Mouse (Mus musculus) forebrain, embryonic 15.5 days (tissue): ENCODE measurements at regions not wholly inside any gene's neighbourhood (a gene's known extent, or its start where the extent isn't known, plus 50 kb on each side); places are given as distances from the start of the nearest gene placed in this dataset.
"Not testable (repeated sequence)": the region's sequence is repeated elsewhere in the genome, so short reads cannot be mapped to it uniquely, and the experiment has no call there.

ENCODE experiments used
- ATAC-seq: fragments of 200-750 bp; cut with Nextera tagmentation; replicated peaks from 2 replicates; pipeline ENCODE4 v1.8.0; 2017; ENCODE audit warnings: mild to moderate bottlenecking, moderate TSS enrichment, moderate library complexity
- H3K27ac ChIP-seq: fragments of 300-500 bp; sonication (generic); replicated peaks from 2 replicates; pipeline ENCODE4 v1.5.1; 2015; ENCODE audit warnings: mild to moderate bottlenecking, inconsistent platforms
- H3K27me3 ChIP-seq: fragments of 300-500 bp; sonication (generic); 2 replicates; pipeline ENCODE4 v1.6.1; 2015; ENCODE audit warnings: inconsistent platforms
- H3K36me3 ChIP-seq: fragments of 300-500 bp; sonication (generic); 2 replicates; pipeline ENCODE4 v1.6.1; 2015; ENCODE audit warnings: mild to moderate bottlenecking, inconsistent platforms
- H3K4me1 ChIP-seq: fragments of 300-500 bp; sonication (generic); 2 replicates; pipeline ENCODE4 v1.6.1; 2015; ENCODE audit warnings: inconsistent platforms
- H3K4me2 ChIP-seq: fragments of 300-500 bp; sonication (generic); replicated peaks from 2 replicates; pipeline ENCODE4 v1.6.1; 2015; ENCODE audit warnings: mild to moderate bottlenecking, inconsistent platforms
- H3K4me3 ChIP-seq: fragments of 300-500 bp; sonication (generic); 2 replicates; pipeline ENCODE4 v1.5.1; 2015; ENCODE audit warnings: mild to moderate bottlenecking, inconsistent platforms
- H3K9ac ChIP-seq: fragments of 300-500 bp; sonication (generic); replicated peaks from 2 replicates; pipeline ENCODE4 v1.6.1; 2015; ENCODE audit warnings: mild to moderate bottlenecking, inconsistent platforms
- H3K9me3 ChIP-seq: fragments of 300-500 bp; sonication (generic); 2 replicates; pipeline ENCODE4 v1.6.1; 2016; ENCODE audit warnings: inconsistent platforms
- WGBS: fragments of 180-500 bp; shearing (Covaris S2); methylation state at CpG from one replicate; pipeline ENCODE4 v1.1.7; 2015; ENCODE audit warnings: mixed read lengths; 5-methylcytosine and 5-hydroxymethylcytosine counted together

DNA sequence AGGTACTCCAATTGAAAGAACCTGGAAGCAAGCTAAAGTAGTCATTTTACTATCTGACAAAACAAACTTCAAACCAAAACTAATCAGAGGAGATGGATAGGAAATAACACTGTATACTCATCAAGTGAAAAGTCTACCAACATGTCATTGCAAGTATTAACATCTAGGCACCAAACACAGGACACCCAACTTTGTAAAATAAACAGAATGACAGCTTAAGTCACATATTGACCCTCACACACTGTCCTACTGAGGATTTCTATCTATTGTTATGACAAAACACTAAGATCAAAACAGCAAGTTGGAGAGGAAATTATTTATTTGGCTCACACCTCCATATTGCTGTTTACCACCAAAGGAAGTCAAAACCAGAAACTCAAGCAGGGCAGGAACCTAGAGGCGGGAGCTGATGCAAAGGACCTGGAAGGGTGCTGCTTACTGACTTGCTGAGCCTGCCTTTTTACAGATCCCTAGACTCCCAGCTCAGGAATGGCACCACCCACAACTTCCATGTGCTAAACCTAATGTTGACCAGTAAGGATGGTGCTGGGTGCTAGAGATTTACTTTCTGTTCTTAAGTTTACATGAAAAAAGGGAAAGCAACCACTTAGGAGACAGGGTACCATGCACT lies 244.2 kb downstream of the Prr30 start:
- WGBS, result 76% methylated on average over 1 of the region's 1 CpGs
- H3K36me3 ChIP-seq, result no peaks in the 10 kb centered on the region
- H3K4me3 ChIP-seq, result no peak overlapping the region
- no peak for ATAC-seq
- no peak overlapping the region for H3K27ac ChIP-seq
- no peaks in the 10 kb centered on the region for H3K27me3 ChIP-seq
- no peak overlapping the region for H3K9ac ChIP-seq
- no peak overlapping the region for H3K4me2 ChIP-seq
- no peaks in the 10 kb centered on the region for H3K9me3 ChIP-seq
- H3K4me1 ChIP-seq, result no peaks in the 10 kb centered on the region

GRCm38 (mm10) chr14:100950681-100951119 lies 249.4 kb downstream of the Prr30 start:
- WGBS, result 63% methylated on average over 3 of the region's 3 CpGs
- no peak overlapping the region for H3K9ac ChIP-seq

DNA sequence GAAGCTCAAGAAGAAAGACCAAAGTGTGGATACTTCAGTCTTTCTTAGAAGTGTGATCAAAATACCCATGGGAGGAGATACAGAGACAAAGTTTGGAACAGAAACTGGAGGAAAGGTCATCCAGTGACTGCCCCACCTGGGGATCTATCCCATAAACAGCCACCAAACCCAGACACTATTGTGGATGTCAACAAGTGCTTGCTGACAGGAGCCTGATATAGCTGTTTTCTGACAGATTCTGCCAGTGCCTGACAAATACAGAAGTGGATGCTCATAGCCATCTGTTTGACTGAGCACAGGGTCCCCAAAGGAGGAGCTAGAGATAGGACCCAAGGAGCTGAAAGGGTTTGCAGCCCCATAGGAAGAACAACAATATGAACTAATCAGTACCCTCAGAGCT lies 252.5 kb downstream of the Prr30 start:
- ATAC-seq, H3K27ac ChIP-seq, H3K4me2 ChIP-seq, H3K9ac ChIP-seq, H3K4me3 ChIP-seq, H3K9me3 ChIP-seq, H3K4me1 ChIP-seq, H3K36me3 ChIP-seq, H3K27me3 ChIP-seq: not testable (repeated sequence)

More at GRCm38 (mm10) chr14:100950681-100951119, 249.4 kb downstream of the Prr30 start:
- Histone ChIP-seq H3K27me3 (no peaks in the 10 kb centered on the region), H3K36me3 (no peaks in the 10 kb centered on the region), H3K4me1 (no peaks in the 10 kb centered on the region), H3K27ac (no peak overlapping the region), H3K9me3 (no peaks in the 10 kb centered on the region), H3K4me3 (no peak overlapping the region), H3K4me2 (no peak overlapping the region)
- no peak for ATAC-seq

GRCm38 (mm10) chr14:100937358-100937887 lies 262.7 kb downstream of the Prr30 start:
- Histone ChIP-seq H3K9ac (no peak overlapping the region), H3K4me2 (no peak overlapping the region), H3K4me1 (no peaks in the 10 kb centered on the region), H3K27ac (no peak overlapping the region), H3K9me3 (no peaks in the 10 kb centered on the region), H3K4me3 (no peak overlapping the region), H3K36me3 (no peaks in the 10 kb centered on the region), H3K27me3 (no peaks in the 10 kb centered on the region)
- no peak for ATAC-seq
- WGBS, result 82% methylated on average over 2 of the region's 2 CpGs

DNA sequence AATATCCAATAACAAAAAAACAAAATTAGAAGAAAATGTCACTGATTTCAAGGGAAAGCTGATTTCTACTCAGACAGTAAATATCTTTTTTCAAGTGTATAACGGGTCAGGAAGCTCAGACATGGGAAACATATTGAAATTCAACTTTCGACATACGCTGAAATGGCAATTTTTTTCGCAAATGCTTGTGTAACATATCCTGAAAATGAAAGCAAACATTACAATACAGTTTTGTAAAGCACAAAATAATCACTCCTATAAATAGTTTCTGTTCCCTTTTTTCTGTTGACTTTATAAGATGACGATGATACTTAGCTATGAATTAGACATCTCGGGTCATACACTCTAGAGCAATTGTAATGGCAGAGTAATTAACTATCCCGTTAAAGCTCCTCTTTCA lies 265.6 kb downstream of the Prr30 start:
- H3K4me3 ChIP-seq, result no peak overlapping the region
- H3K27ac ChIP-seq, result no peak overlapping the region
- WGBS, result 80% methylated on average over 7 of the region's 7 CpGs
- no peaks in the 10 kb centered on the region for H3K36me3 ChIP-seq
- ATAC-seq, result no peak
- no peak overlapping the region for H3K4me2 ChIP-seq
- H3K9me3 ChIP-seq, result no peaks in the 10 kb centered on the region
- no peak overlapping the region for H3K9ac ChIP-seq
- no peaks in the 10 kb centered on the region for H3K4me1 ChIP-seq
- no peaks in the 10 kb centered on the region for H3K27me3 ChIP-seq

DNA sequence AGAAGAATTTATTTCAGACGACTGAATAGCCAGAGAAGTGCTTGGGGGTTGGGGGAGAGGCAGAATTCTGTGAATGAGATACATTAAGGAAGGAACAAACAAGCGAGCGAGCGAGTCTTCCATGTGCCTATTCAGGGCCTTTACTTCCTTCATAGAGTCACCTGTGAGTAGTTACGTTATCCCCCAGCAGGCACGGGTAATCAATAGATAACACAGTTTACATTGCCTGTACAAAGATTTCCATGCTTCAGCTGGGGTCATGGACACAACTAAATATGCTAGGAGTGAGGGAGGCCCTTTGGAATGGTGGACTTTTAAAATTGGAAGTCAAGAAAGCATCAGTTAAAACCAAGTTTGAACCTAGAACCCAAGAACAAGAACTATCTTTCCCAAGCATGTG lies 275.2 kb downstream of the Prr30 start:
- no peaks in the 10 kb centered on the region for H3K27me3 ChIP-seq
- H3K36me3 ChIP-seq, result no peaks in the 10 kb centered on the region
- H3K4me1 ChIP-seq, result no peaks in the 10 kb centered on the region
- H3K9ac ChIP-seq, result no peak overlapping the region
- no peak for ATAC-seq
- no peak overlapping the region for H3K4me3 ChIP-seq
- H3K9me3 ChIP-seq, result no peaks in the 10 kb centered on the region
- 92% methylated on average over 6 of the region's 6 CpGs for WGBS
- H3K27ac ChIP-seq, result no peak overlapping the region
- H3K4me2 ChIP-seq, result no peak overlapping the region

DNA sequence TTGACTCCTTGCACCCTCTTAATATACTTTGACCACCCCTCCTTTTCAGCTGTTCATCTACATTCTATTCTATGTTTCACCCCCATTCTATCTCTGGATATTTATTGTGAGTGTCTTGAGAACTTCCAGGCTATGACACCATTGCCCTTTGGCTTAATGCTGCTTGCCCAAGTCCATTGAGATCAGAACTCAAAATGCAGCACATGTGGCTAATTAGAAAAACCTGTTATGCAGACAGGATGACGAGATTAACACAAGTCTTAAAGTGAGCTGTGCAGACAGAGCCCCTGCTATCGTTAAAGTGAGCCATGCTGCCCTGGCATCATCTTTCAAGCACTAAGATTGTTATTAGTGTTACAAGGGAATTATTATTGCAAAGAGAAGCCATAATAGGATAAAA lies 299.9 kb downstream of the Prr30 start:
- H3K27me3 ChIP-seq, result no peaks in the 10 kb centered on the region
- 28% methylated on average over 2 of the region's 2 CpGs for WGBS
- H3K4me2 ChIP-seq, result no peak overlapping the region
- ATAC-seq, result no peak
- H3K9me3 ChIP-seq, result no peaks in the 10 kb centered on the region
- no peak overlapping the region for H3K27ac ChIP-seq
- H3K9ac ChIP-seq, result no peak overlapping the region
- no peaks in the 10 kb centered on the region for H3K36me3 ChIP-seq
- H3K4me3 ChIP-seq, result no peak overlapping the region
- H3K4me1 ChIP-seq, result no peaks in the 10 kb centered on the region

- H3K9me3 ChIP-seq, result no peaks in the 10 kb centered on the region
- H3K4me2 ChIP-seq, result no peak overlapping the region
- no peaks in the 10 kb centered on the region for H3K4me1 ChIP-seq
- no peak for ATAC-seq
- H3K27me3 ChIP-seq, result no peaks in the 10 kb centered on the region
- H3K9ac ChIP-seq, result no peak overlapping the region
- H3K4me3 ChIP-seq, result no peak overlapping the region
- H3K36me3 ChIP-seq, result no peaks in the 10 kb centered on the region
- no peak overlapping the region for H3K27ac ChIP-seq
- 77% methylated on average over 3 of the region's 3 CpGs for WGBS
Measured at GRCm38 (mm10) chr14:100899074-100899473, 301.1 kb downstream of the Prr30 start.

DNA sequence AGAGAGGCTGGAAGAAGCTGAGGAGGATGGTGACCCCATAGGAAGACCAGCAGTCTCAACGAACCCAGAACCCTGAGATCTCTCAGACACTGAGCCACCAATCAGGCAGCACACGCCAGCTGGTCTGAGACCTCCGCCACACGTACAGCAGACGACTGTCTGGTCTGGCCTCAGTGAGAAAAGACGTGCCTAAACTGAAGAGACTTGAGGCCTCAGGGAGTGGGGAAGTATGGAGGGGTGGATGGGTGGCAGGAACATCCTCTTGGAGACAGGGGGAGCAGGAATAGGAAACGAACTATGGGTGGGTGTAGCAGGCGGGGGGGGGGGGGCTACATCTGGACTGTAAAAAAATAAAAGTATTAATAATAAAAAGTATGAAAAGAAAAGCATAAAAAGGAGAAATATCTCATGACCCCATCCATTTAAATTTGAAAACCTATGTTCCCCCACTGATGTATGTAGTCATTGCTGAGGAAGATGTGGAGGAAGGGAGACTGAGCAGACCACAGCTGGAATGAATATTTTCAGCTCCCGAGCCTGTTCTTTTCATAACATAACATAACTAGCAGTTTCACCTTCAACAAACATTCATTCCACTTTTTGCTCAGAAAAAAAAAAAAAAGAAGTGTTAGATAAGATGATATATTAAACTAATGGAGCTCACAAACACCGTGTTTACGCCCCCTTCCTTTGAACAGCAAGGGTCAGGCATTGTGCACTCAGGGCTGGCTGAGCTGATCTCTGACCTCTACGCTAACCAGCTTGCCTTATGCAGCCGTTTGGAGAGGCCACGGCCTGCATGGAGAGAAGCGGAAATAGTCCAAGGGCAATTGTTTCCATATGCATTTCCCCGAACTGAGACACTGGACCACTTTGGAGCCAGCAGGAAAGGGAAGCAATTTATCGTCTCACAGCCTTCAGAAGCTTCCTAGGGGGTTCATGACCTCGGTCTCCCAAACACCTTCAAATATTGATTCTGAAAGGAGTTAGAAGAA lies 310.7 kb downstream of the Prr30 start:
- H3K27me3 ChIP-seq, result no peaks in the 10 kb centered on the region
- H3K9me3 ChIP-seq, result no peaks in the 10 kb centered on the region
- H3K4me3 ChIP-seq, result no peak overlapping the region
- no peaks in the 10 kb centered on the region for H3K36me3 ChIP-seq
- no peak overlapping the region for H3K4me2 ChIP-seq
- H3K27ac ChIP-seq, result no peak overlapping the region
- no peak for ATAC-seq
- 66% methylated on average over 18 of the region's 18 CpGs for WGBS
- no peak overlapping the region for H3K9ac ChIP-seq
- H3K4me1 ChIP-seq, result no peaks in the 10 kb centered on the region

- no peaks in the 10 kb centered on the region for H3K36me3 ChIP-seq
- no peaks in the 10 kb centered on the region for H3K4me1 ChIP-seq
- WGBS, result 67% methylated on average over 1 of the region's 1 CpGs
- no peak for ATAC-seq
- no peak overlapping the region for H3K4me3 ChIP-seq
- no peak overlapping the region for H3K9ac ChIP-seq
- H3K27me3 ChIP-seq, result no peaks in the 10 kb centered on the region
- H3K27ac ChIP-seq, result no peak overlapping the region
- H3K4me2 ChIP-seq, result no peak overlapping the region
- H3K9me3 ChIP-seq, result no peaks in the 10 kb centered on the region
Measured at GRCm38 (mm10) chr14:100883115-100883514, 317.0 kb downstream of the Prr30 start.

- no peak overlapping the region for H3K4me3 ChIP-seq
- H3K36me3 ChIP-seq, result no peaks in the 10 kb centered on the region
- no peak overlapping the region for H3K27ac ChIP-seq
- no peak overlapping the region for H3K9ac ChIP-seq
- H3K4me1 ChIP-seq, result no peaks in the 10 kb centered on the region
- H3K27me3 ChIP-seq, result no peaks in the 10 kb centered on the region
- ATAC-seq, result no peak
- no peaks in the 10 kb centered on the region for H3K9me3 ChIP-seq
- 89% methylated on average over 2 of the region's 2 CpGs for WGBS
- H3K4me2 ChIP-seq, result no peak overlapping the region
Measured at GRCm38 (mm10) chr14:100880103-100880502, 320.0 kb downstream of the Prr30 start.

DNA sequence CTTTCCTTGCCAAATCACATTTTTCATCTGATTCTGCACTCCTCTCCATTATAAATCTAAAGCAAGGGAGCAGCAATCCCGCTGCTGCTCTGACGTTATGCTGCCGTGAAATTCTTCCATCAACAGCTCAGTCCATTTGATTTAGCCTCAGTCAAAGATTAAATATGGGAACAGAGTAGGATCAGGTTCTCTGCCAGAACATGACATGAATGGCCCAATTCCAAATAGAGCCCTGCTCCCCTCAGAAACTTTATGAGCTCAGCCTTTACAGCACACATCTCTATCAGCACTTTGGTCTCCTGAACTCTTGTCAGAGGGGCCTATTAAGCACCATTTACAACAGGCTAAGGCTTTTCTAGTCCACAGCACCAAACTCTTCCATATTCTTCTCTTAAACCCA lies 332.3 kb downstream of the Prr30 start:
- Histone ChIP-seq H3K4me1 (no peaks in the 10 kb centered on the region), H3K9ac (no peak overlapping the region), H3K27me3 (no peaks in the 10 kb centered on the region), H3K4me3 (no peak overlapping the region), H3K27ac (no peak overlapping the region), H3K9me3 (no peaks in the 10 kb centered on the region), H3K36me3 (no peaks in the 10 kb centered on the region), H3K4me2 (no peak overlapping the region)
- no peak for ATAC-seq
- 90% methylated on average over 3 of the region's 3 CpGs for WGBS
